Mouse (Mus musculus) intestine, embryonic 15.5 days (tissue): ENCODE data around the gene Atp1a1. TPM values are rescaled to one million over a fixed set of nuclear protein-coding genes. Genes with fewer than 3 reads are reported as not detected.
A peak's percentile ranks its signal among the peaks of the same experiment; 100 is the strongest.

Source experiments
- ATAC-seq: fragments of 200-750 bp; cut with Nextera tagmentation; 2 replicates; pipeline ENCODE4 v1.8.0; 2017; ENCODE audit warnings: moderate TSS enrichment, moderate library complexity
- H3K27ac ChIP-seq: fragments of 300-500 bp; sonication (generic); 2 replicates; pipeline ENCODE4 v1.5.1; 2015; ENCODE audit warnings: mild to moderate bottlenecking, inconsistent platforms
- H3K27me3 ChIP-seq: fragments of 300-500 bp; sonication (generic); replicated peaks from 2 replicates; pipeline ENCODE4 v1.6.1; 2015; ENCODE audit warnings: inconsistent platforms
- H3K36me3 ChIP-seq: fragments of 300-500 bp; sonication (generic); 2 replicates; pipeline ENCODE4 v1.6.1; 2015; ENCODE audit warnings: inconsistent platforms
- H3K4me1 ChIP-seq: fragments of 300-500 bp; sonication (generic); replicated peaks from 2 replicates; pipeline ENCODE4 v1.6.1; 2015; ENCODE audit warnings: inconsistent platforms
- H3K4me2 ChIP-seq: fragments of 300-500 bp; sonication (generic); replicated peaks from 2 replicates; pipeline ENCODE4 v1.6.1; 2015; ENCODE audit warnings: mild to moderate bottlenecking, inconsistent platforms
- H3K4me3 ChIP-seq: fragments of 300-500 bp; sonication (generic); replicated peaks from 2 replicates; pipeline ENCODE4 v1.5.1; 2015; ENCODE audit warnings: inconsistent platforms
- H3K9ac ChIP-seq: fragments of 300-500 bp; sonication (generic); 2 replicates; pipeline ENCODE4 v1.6.1; 2015; ENCODE audit warnings: inconsistent platforms
- H3K9me3 ChIP-seq: fragments of 300-500 bp; sonication (generic); 2 replicates; pipeline ENCODE4 v1.6.1; 2016; ENCODE audit warnings: inconsistent platforms
- WGBS: fragments of 180-500 bp; shearing (Covaris S2); methylation state at CpG from one replicate; pipeline ENCODE4 v1.1.7; 2015; 5-methylcytosine and 5-hydroxymethylcytosine counted together
- polyA plus RNA-seq: library from polyadenylated mRNA; unstranded; fragments of >200 nt; fragmentation: Nextera tagmentation; extraction: Ambion mirVana; gene quantifications from 2 replicates; pipeline ENCODE4 v1.2.1, GENCODE M21; 2015

The Atp1a1 gene
- polyA plus RNA-seq, 1 experiment from 2014 or later = 247 TPM

- Histone ChIP-seq H3K9ac (no peak overlapping the region), H3K4me2 (no peak overlapping the region), H3K27ac (no peak overlapping the region), H3K9me3 (no peaks in the 10 kb centered on the region), H3K4me1 (peaks cover 14% of the 10 kb centered on the region), H3K4me3 (no peak overlapping the region), H3K36me3 (no peaks in the 10 kb centered on the region), H3K27me3 (no peaks in the 10 kb centered on the region)
- WGBS = 74% methylated on average over 5 of the region's 5 CpGs
- 0 out of 2 replicates have a peak, but pooled peaks have one; percentile 35 for ATAC-seq
These were observed 42.5 kb downstream of the Atp1a1 start for GRCm38 (mm10) chr3:101561948-101562347.

- ATAC-seq = no peak
- WGBS = 75% methylated on average over 9 of the region's 9 CpGs
- Histone ChIP-seq H3K9ac (no peak overlapping the region), H3K27ac (no peak overlapping the region; the same call in 1 of the 2 replicates), H3K4me3 (no peak overlapping the region), H3K4me1 (peaks cover 14% of the 10 kb centered on the region), H3K27me3 (no peaks in the 10 kb centered on the region), H3K9me3 (no peaks in the 10 kb centered on the region), H3K4me2 (no peak overlapping the region), H3K36me3 (no peaks in the 10 kb centered on the region)
These were observed 43.5 kb downstream of the Atp1a1 start for GRCm38 (mm10) chr3:101560841-101561522.

- 81% methylated on average over 2 of the region's 2 CpGs for WGBS
These were observed 47.8 kb downstream of the Atp1a1 start for GRCm38 (mm10) chr3:101556712-101557111.

GRCm38 (mm10) chr3:101552621-101553620 lies 51.6 kb downstream of the Atp1a1 start:
- 0 out of 2 replicates have a peak, but pooled peaks cover 8% of the 10 kb centered on the region for H3K4me1 ChIP-seq
- peak; percentile 54 for ATAC-seq
- no peaks in the 10 kb centered on the region for H3K9me3 ChIP-seq
- no peaks in the 10 kb centered on the region for H3K36me3 ChIP-seq
- no peak overlapping the region for H3K9ac ChIP-seq
- 0 out of 2 replicates have a peak overlapping the region, but pooled peaks have one; percentile 17 for H3K27ac ChIP-seq
- no peak overlapping the region for H3K4me2 ChIP-seq
- WGBS = 69% methylated on average over 7 of the region's 7 CpGs
- no peaks in the 10 kb centered on the region for H3K27me3 ChIP-seq
- H3K4me3 ChIP-seq = no peak overlapping the region

More at GRCm38 (mm10) chr3:101556712-101557111, 47.8 kb downstream of the Atp1a1 start:
- Histone ChIP-seq H3K4me1 (0 out of 2 replicates have a peak, but pooled peaks cover 8% of the 10 kb centered on the region), H3K27ac (no peak overlapping the region), H3K36me3 (no peaks in the 10 kb centered on the region), H3K4me2 (no peak overlapping the region), H3K27me3 (no peaks in the 10 kb centered on the region), H3K9me3 (no peaks in the 10 kb centered on the region), H3K9ac (no peak overlapping the region), H3K4me3 (no peak overlapping the region)
- ATAC-seq = no peak

GRCm38 (mm10) chr3:101551457-101552230 lies 52.8 kb downstream of the Atp1a1 start:
- WGBS = 56% methylated on average over 26 of the region's 26 CpGs
- H3K4me1 ChIP-seq = 0 out of 2 replicates have a peak, but pooled peaks cover 8% of the 10 kb centered on the region

GRCm38 (mm10) chr3:101549749-101550148 lies 54.7 kb downstream of the Atp1a1 start:
- no peak overlapping the region for H3K4me3 ChIP-seq
- no peak overlapping the region for H3K27ac ChIP-seq
- H3K9ac ChIP-seq = no peak overlapping the region
- H3K4me1 ChIP-seq = 0 out of 2 replicates have a peak, but pooled peaks cover 8% of the 10 kb centered on the region
- ATAC-seq = no peak
- no peaks in the 10 kb centered on the region for H3K27me3 ChIP-seq
- H3K9me3 ChIP-seq = no peaks in the 10 kb centered on the region
- no peak overlapping the region for H3K4me2 ChIP-seq
- WGBS = 77% methylated on average over 5 of the region's 5 CpGs
- H3K36me3 ChIP-seq = no peaks in the 10 kb centered on the region

More at GRCm38 (mm10) chr3:101551457-101552230, 52.8 kb downstream of the Atp1a1 start:
- no peaks in the 10 kb centered on the region for H3K9me3 ChIP-seq
- no peak overlapping the region; the same call in 1 of the 2 replicates for H3K4me2 ChIP-seq
- no peaks in the 10 kb centered on the region for H3K27me3 ChIP-seq
- no peak overlapping the region for H3K4me3 ChIP-seq
- no peak overlapping the region for H3K9ac ChIP-seq
- no peaks in the 10 kb centered on the region for H3K36me3 ChIP-seq
- no peak overlapping the region for H3K27ac ChIP-seq
- ATAC-seq = peak; percentile 83

- no peaks in the 10 kb centered on the region for H3K36me3 ChIP-seq
- H3K9me3 ChIP-seq = no peaks in the 10 kb centered on the region
- peaks cover 5% of the 10 kb centered on the region; the same call in 1 of the 2 replicates for H3K4me1 ChIP-seq
- H3K4me2 ChIP-seq = no peak overlapping the region
- no peak for ATAC-seq
- H3K4me3 ChIP-seq = no peak overlapping the region
- H3K27me3 ChIP-seq = no peaks in the 10 kb centered on the region
- no peak overlapping the region for H3K9ac ChIP-seq
- WGBS = 14% methylated on average over 7 of the region's 7 CpGs
- H3K27ac ChIP-seq = 0 out of 2 replicates have a peak overlapping the region, but pooled peaks have one; percentile 9
These were observed 60.4 kb downstream of the Atp1a1 start for GRCm38 (mm10) chr3:101544116-101544515.

GRCm38 (mm10) chr3:101541571-101541970 lies 62.9 kb downstream of the Atp1a1 start:
- H3K36me3 ChIP-seq = no peaks in the 10 kb centered on the region
- H3K4me2 ChIP-seq = no peak overlapping the region
- no peak overlapping the region for H3K27ac ChIP-seq
- no peaks in the 10 kb centered on the region for H3K27me3 ChIP-seq
- H3K9me3 ChIP-seq = no peaks in the 10 kb centered on the region
- H3K4me3 ChIP-seq = no peak overlapping the region
- 61% methylated on average over 6 of the region's 6 CpGs for WGBS
- no peak for ATAC-seq
- H3K9ac ChIP-seq = no peak overlapping the region
- H3K4me1 ChIP-seq = peaks cover 5% of the 10 kb centered on the region; the same call in 1 of the 2 replicates

GRCm38 (mm10) chr3:101540568-101540967 lies 63.9 kb downstream of the Atp1a1 start:
- Histone ChIP-seq H3K4me2 (no peak overlapping the region), H3K4me1 (peaks cover 5% of the 10 kb centered on the region; the same call in 1 of the 2 replicates), H3K27ac (no peak overlapping the region), H3K9me3 (no peaks in the 10 kb centered on the region), H3K36me3 (no peaks in the 10 kb centered on the region), H3K4me3 (no peak overlapping the region), H3K27me3 (no peaks in the 10 kb centered on the region), H3K9ac (no peak overlapping the region)
- ATAC-seq = no peak
- WGBS = 75% methylated on average over 4 of the region's 4 CpGs

GRCm38 (mm10) chr3:101536322-101536721 lies 68.2 kb downstream of the Atp1a1 start:
- no peak overlapping the region for H3K4me3 ChIP-seq
- H3K36me3 ChIP-seq = no peaks in the 10 kb centered on the region
- 86% methylated on average over 7 of the region's 7 CpGs for WGBS
- no peak overlapping the region for H3K27ac ChIP-seq
- no peaks in the 10 kb centered on the region for H3K4me1 ChIP-seq
- no peak overlapping the region for H3K9ac ChIP-seq
- no peak overlapping the region for H3K4me2 ChIP-seq
- no peaks in the 10 kb centered on the region for H3K9me3 ChIP-seq
- H3K27me3 ChIP-seq = no peaks in the 10 kb centered on the region
- no peak for ATAC-seq

- Histone ChIP-seq H3K4me1 (peaks cover 1% of the 10 kb centered on the region; the same call in 1 of the 2 replicates), H3K36me3 (no peaks in the 10 kb centered on the region), H3K4me3 (no peak overlapping the region), H3K9ac (no peak overlapping the region), H3K27ac (no peak overlapping the region), H3K4me2 (no peak overlapping the region), H3K27me3 (no peaks in the 10 kb centered on the region), H3K9me3 (no peaks in the 10 kb centered on the region)
- 91% methylated on average over 9 of the region's 9 CpGs for WGBS
- no peak for ATAC-seq
These were observed 70.2 kb downstream of the Atp1a1 start for GRCm38 (mm10) chr3:101534311-101534710.
